Mouse (Mus musculus) T-helper 2 cell (primary cell): Measurements from ENCODE around the gene Cap2.

Source experiments
- in situ Hi-C: fragments of 300-600 bp; cut with MboI, MseI; formaldehyde crosslinking; loops from one replicate; pipeline ENCODE4 v1.15.1; 2025; ENCODE audit warnings: high pct_unique_total_duplicates

Gene Cap2

DNA sequence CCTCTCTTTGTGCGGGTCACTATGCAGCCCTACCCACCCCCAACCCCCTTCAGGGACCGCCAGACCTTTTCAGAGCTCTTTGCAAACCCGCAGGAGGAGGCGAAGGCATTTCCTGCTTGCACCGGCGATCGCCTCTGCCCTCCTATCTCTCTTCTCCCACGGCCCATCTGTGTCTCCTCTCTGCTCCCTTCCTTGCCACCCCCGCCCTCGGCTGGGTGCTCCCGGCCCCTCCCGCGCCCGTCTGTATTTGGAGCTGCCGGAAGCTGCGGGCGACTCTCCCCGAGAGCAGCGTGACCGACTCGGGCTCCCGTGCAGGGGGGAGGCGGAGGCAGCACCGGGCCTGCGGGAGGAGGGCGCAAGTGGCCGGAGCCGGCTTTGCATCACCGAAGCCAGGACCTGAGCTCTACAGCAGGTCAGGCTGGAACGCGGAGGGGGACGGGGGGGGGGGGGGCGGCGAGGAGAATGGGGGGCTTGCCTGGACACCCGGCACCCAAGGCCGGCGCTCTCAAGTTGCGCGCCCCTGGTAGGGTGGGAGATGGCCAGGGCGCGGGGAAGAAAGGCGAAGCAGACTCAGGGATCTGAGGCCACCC lies at the start of gene Cap2:
Gene Cap2, plus strand, starts transcription at position 49 of the 590 bp plus-strand sequence.
- in situ Hi-C loops: no loop called here

DNA sequence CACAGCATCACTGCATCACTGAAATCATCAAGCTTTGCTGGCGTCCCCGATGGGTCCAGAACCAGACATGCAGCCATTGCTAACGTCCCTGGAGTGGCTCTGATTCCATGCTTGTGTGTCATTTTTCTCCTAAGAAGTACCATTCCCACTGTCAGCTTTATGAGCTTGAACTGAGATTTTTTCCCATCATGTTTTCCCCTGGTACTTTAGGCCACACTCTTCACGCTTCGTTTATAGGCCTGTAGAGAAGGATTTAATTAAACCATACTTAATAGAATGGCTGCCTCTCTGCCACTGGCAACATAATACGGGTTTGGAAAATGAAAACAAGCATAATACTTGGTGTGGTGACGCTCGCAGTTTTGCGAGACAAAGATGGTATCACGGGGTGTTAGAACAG lies 42.1 kb upstream of the Cap2 start:
- in situ Hi-C loops: no loop called here

DNA sequence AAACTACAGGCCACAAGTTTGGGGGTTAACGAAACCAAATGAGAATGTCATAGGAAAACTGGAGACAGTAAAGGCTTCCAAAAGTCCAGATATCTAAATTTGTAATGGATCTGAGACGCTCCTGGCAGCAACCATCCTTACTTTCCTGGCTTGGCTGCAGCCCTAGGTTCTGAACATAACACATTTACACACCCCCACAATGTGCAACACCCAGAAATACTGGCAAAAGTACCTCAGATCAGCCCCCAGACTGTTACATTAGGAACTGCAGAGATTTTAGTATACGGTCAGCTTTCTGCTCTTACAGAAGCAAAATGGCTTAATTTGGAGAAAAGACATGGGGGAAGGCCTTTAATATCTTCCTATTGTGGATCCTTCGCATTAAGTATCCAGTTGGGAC lies 39.4 kb upstream of the Cap2 start:
- in situ Hi-C loops: no loop called here

DNA sequence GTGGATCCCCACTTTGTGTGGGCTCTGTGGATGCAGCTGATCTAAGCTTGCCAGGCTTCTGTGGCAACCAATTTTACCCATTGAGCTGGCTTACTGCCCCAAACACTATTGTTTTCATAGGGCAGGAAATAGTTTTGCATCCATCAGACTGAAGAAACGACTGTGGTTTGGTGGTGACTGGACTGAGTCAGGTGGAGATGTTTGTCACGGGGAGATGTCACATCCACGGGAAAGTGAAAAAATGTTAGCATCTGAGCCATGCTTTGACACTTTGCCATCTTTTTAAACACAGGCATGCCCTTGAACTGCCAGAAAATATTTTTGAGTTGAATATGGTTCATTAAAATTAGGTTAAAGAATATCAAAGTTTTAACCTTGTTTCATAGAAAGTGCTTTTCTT lies 37.9 kb upstream of the Cap2 start:
- in situ Hi-C loops: no loop called here

DNA sequence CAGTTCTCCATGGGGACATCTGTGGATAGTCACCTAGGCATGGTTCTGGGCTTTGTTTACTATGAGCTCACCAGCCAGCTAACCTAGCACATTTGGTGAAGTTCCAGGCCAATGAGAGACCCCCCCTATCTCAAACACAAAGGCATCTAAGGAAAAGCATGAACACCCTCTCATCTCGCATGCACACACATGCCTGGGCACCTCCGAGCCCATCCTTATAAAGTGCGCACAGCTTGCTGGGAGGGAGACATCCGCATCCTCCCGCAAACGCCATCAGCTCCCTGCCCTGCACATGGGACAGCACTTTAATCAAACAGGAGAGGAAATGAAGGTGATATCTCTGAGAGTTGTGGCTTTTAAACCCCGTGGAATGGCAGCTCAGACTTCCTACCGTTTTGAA lies 33.4 kb upstream of the Cap2 start:
- in situ Hi-C loops: no loop called here

DNA sequence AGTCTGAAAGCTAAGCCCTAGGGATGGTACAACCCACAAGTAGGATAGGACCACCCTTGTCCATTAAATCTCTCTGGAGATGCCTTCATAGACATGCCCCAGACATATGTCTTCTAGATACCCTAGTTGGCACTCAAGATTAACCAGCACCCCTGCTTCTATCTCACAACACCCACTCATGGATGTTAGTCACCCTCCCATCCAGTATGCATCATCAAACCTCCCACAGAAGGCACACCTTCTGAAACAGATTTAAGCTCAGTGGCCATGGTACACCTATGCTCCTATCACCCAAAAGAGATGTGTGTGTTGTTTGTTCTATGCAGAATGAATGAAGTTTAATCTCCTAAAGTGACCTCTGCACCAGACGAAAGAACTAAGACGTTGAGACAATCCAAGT lies 32.1 kb upstream of the Cap2 start:
- in situ Hi-C loops: no loop called here

DNA sequence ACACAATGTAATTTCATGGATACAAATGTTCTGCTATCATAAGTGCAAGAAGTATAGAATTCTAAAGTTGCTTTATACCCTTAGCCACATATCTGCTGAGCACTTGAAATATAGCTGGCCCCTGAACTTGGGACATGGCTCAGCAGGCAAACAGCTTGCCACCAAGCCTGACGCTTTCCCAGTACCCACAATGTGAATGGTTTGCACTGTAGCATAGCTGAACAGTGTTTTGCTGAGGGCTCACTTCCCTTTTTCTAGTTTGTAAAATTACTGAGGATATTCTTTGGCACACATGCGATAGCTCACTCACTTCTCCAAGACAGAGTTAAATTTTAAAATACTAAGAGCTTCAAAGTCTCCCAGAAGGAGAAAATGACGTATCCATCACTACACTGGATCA lies 20.4 kb upstream of the Cap2 start:
- in situ Hi-C loops: no loop called here

DNA sequence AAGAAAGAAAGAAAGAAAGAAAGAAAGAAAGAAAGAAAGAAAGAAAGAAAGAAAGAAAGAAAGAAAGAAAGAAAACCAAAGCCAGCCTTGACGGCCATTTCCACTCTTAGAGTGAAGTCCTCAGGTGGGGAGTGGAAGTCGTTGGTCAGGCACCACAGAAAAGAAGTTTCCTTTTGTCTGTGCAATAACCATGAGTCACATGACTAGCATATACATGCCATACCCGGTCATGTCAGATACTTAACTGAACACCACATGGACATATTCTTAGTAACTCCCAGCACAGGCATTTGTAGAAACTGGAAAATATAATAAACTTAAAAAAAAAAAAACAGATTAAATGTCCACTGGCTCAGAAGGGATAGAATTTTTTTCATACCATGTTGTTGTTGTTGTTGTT lies 16.0 kb upstream of the Cap2 start:
- in situ Hi-C loops: no loop called here

DNA sequence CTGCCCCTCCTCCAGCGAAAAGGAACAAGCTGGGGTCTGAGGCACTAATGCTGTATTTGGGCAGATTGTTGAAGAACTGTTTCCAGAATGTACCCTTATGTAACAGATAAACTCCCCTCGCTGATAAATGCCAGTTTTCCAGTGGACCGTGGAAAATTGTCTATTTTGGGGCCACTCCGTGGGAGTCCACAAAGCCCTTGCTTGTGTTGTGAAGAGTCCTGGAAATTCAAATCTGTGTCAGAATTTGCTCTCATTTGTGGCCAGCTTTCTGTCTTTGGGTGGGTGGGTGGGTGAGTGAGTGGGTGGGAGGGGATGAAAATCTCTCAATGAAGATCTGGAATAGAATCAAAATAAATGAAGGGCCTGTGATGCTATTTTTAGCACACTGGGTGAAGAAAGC lies 13.5 kb upstream of the Cap2 start:
- in situ Hi-C loops: no loop called here

DNA sequence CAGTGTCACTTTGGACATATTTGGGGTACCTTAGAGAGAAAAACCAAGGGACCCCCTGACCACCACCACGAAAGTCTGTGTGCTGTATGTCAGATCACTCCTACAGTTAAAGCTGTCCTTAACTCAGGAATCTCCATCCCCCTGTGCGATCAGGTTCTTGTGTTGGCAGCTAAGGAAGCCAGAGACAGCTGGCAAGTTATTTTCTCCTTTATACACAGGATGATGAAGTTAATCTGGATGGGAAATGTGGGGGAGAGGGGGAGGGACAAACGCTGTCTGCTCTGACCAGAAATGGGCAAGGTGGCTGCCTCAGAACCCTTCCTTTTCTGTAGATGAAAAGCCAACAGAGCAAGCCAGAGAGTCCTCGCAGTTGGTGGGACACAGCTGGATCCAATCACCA lies 11.0 kb upstream of the Cap2 start:
- in situ Hi-C loops: no loop called here

DNA sequence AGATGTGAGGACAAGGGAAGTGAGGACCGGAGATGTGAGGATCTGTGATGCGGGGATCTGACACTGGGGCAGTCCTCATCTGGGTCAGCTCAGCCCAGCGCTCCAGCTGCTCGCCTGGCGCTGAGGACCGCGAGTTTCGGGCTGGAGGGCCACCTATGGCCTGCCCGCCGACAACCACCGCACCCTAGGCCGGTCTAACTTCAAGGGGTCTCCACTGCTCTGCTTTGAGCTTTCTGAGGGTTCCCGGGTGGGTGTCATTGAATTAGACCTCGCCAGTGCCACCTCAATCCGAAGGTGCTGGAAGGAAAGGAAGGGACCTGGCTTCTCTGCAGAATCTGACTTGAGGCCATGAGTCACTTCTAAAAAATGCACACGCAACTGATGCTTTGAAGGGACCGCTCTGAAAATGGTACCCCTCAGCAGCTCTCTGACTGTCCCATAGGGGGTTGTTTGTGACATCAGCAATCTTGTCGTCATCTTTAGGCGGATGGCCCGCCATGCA lies 793 bp downstream of the Cap2 start:
- in situ Hi-C loops: no loop called here

DNA sequence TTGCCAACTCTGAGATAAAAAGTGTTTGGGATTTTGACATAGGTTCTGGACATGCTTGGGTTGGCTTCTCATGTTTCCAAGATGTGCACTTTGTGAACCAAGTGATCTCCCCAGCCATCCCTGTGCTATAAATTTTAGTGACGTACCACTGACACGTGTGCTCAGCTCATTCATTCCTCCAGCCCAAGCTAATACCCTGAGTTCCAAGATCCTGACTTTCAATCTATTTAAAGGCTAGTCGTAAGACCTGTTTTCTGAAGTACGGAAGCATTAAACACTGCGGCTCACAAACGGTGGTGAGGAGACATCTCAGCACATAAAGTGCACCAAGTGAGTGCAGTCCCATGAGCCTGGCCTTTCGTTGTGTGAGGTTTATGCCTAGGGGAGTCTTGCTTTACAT lies 6.3 kb downstream of the Cap2 start:
- in situ Hi-C loops: no loop called here

DNA sequence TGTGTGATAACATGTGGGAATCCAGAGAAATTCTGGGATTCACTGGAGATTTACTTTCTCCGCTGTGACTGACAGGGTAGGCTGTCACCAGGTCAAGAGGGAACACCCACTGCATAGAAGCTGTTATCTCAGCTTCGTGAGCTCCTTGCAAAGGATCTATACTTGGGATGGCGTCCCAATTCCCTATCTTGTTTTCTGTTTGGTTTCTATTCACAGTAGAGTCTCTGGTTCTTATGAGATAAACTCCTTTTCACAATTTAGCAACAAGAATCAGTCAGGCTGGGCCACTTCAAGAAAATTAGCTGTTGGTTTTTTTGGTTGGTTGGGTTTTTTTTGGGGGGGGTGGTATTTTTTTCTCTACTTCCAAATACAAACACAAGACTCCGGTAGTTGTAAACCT lies 7.2 kb downstream of the Cap2 start:
- in situ Hi-C loops: no loop called here

DNA sequence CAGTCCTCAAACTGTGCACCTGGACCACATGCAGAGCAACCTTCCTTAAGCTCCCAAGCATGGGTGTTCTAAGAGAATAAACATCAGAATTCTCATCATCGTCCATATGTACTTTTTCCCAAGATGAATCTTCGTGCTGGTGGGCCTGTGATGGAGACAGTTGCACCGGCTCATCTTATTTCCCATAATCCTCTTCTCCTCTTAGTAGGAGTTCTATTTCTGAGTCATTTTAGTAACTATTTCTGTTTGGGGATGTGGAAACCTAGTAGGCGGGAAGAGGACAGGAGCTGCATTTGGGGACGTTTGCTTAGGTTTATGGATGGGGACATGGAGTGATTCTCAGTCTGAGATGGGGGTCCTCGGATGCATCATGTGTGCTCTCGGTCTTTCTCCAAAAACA lies 8.8 kb downstream of the Cap2 start:
- in situ Hi-C loops: no loop called here

DNA sequence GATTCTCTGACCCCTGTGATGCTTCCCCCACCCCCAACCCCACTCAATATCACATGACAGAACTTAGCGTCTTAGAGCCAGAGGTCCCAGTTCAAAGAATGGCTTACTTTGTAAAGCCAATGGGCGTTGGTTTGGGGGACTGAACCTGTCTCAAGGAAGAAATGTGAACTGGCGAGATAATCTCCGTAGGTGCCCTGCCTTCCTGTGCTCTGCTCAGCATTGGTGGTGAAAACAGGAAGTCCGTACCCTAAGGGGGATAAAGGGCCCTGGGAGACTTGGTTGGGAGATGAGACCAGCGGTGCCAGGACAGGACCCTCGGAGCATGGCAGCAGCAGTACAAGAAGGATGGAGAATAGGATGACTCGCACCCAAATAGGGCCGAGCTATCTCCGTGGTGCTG lies 12.8 kb downstream of the Cap2 start:
- in situ Hi-C loops: no loop called here

DNA sequence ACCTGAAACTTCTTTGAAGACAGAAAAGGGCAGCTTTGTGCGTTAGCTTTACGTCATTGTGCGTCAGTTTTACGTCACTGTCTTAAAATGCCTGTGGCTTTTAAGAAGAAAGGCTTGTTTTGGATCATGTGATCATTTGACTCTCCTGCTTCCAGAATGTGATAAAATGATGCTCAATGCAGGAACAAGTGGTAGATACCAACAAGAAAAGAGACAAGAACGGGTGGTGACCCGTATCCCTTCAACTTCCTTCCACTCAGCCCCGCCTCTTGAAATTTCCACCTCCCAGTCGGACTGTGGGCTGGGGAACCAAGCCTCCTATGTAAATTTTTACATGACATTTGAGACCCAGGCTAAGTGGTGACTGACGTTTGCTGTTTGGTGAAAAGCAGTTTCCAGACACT lies 13.5 kb downstream of the Cap2 start:
- in situ Hi-C loops: no loop called here

DNA sequence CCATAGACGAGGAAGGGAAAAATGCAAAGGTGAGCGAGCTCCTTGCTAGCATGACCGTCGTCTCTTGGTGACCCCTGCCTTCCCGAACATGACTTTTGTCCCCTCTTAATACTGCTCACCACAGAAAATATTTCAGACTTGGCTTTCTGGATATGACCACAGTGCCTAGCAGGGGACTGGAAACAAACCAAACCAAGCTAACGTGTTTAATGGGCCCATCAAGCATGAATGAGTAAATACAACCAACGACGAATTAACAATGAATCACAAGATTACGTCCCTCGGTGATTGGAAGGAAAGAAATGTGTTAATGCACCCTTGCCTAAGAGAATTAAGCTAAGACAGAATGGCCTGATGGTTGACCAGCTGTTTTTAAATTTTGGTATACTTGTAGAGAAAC lies 13.9 kb downstream of the Cap2 start:
- in situ Hi-C loops: no loop called here

DNA sequence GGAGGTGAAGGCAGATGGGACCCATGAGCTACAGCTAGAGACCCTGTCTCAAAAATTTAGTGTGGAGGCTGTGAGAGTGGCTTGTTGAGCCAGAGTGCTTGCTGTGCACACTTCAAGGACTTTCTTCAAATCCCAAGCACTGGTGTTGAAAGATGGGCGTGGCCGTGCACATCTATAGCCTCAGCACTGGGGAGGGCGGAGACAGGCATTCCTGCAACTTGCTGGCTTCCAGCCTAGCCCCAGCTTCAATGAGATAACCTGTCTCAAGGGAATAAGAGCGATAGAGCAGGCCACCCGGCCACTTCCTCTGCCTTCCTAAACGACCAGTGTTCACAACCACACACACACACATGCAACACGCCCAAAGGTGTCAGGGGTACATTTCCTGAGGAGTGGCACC lies 14.5 kb downstream of the Cap2 start:
- in situ Hi-C loops: no loop called here

DNA sequence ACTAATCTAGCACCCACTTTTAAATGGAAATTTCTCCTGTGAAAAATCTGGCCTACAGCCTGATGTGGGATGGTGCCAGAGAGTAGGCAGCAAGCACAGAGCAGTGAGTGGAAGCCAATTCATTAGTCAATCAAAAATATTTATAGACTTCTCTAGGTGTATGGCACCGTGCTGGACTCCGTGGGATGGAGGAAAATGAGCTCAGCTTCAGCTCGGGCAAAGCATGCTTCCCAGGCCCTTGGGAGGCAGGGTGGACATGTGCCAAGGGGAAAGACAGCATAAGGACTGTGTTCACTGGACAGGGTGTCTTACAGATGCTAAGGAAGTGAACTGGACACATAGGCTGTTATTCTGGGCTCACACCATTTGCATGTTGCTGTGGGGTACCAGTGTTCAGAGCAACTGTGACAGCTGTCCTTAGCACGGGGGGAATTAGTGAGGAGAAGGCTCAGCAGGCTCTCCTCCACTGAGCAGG lies 15.6 kb downstream of the Cap2 start:
- in situ Hi-C loops: no loop called here

DNA sequence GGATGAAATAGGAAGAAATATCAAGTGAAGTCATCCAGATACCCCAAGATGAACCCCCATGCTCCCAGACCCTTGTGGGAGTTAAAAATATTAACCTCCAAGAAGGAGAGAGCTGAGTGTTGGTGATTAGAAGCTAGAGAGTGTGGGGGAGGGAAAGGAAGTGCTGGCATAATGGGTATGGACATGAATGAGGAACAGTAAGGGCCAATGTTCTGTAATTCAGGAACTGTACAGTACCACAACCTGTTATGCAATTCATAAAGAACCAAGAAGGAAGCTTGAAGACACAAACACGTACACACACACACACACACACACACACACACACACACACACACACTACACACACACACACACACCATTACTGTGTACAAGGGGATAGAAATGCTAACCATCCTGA lies 19.8 kb downstream of the Cap2 start:
- in situ Hi-C loops: no loop called here

DNA sequence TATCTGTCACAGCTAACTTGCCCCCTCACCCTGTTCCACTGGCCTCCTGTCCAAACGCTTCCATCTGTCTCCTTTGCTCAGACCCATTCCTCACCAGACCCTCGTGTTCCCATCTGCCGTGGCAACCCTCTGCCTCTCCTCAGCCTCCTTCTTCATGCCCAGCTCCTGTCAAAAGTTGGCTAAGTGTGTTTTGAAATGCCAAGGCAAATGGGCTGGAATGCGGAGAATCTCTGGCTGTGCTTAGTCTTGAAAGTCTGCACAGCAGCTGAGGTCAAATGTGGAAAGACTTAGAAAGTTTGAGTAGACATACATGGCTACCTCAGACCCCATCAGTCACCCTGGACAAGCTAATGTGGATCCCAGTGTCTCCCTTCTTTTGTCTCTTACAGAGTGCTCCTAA lies 21.1 kb downstream of the Cap2 start:
- in situ Hi-C loops: no loop called here

DNA sequence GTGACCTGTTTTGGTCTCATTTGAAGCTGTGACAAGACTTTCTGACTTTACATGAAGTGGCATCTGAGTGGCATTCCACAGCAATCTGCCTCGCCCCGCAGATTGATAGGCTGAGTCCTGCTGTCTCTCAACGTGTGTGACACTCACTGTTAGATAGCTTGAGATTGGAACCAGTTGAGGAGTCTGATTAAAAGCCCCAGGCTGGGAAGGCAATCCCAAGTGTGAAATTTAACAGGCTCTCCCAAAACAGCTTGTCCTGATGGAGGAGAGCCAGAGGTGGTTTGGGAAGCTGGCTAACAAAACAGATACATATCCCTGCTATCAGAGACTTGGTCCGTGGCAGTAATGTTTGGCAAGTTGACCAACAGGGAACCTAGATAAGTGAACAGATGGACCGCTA lies 21.6 kb downstream of the Cap2 start:
- in situ Hi-C loops: no loop called here

DNA sequence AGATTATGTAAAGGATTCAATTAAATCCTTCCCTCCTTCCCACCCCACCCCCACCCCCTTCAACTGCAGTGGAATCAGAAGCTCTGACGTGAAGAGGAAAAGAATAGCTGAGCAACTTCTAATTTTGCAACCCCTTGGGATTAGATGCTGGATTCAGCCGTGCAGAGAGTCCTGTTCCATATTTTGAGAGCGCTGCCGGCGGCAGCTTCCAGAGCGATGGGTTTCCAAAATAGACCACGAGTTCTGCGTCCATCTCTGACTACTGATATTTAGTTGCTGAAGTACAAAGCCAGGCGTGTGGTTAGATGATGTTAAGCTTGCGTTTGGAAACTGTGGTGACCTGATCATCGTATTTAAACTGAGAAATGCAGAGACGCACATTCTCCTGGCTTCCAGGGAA lies 22.1 kb downstream of the Cap2 start:
- in situ Hi-C loops: no loop called here
